Mouse (Mus musculus) mesoderm, embryonic 11.5 days (tissue): Measurements from ENCODE around the gene Krt35.

Source experiments
- DNase-seq: peaks from one replicate; pipeline ENCODE4 v3.0.0-alpha.2; 2012; ENCODE audit warnings: low read depth, low spot score

Krt35 gene

DNA sequence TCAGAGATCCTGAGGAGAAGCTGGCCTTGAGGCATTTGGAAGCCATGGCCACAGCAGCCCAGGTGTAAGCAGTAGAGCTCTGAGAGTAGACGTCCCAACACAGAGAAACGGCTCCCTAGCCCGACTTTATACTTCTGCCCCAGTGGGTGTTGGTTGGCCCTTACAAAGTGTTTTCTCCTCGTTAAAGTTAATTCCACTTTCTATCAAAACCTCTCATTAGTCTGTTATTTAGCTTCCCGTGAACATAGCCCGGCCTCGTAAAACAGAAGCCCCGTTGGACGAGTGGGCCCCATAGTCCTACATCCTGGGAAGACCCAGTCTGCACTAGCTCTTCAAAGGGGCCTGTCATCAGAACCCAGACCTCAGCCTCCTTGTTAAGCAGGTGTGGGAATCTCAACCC lies at the start of gene Krt35:
Gene Krt35 (minus strand): TSS at position 101 of the 400 bp plus-strand sequence.
- no peak for DNase-seq

DNA sequence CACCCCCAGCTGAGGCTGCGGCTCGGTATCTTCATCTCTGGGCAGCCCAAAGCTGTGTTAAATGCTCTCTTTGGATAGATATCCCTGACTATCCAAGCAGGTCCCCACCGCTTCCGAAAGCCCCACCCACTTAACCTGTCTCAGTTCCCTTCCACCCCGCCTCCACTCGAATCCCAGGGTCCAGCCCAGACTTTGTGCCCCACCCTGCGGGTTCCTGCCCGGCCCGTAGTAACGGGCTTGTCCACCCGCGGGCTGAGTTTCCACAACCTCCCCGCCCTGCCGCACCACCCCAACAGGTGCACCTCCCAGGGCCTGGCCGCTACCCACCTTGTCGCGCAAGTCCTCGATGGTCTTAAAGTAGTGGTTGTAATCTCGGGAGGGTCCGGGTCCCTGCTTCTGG lies 49.1 kb upstream of the Krt35 start:
- no peak for DNase-seq

DNA sequence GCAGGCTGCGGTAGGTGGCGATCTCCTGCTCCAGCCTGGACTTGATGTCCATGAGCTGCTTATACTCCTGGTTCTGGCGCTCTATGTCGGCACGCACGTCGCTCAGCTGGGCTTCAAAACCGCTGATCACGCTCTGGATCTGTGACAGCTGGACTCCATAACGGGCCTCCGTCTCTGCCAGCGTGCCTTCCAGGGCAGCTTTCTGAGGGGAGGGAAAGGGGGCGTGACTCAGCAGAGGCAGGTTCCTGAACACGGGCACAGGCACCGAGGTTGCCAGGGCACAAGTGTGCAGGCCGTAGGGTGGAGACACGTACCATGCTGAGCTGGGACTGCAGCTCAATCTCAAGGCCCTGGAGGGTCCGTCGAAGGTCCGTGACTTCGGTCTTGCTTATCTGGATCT lies 44.9 kb upstream of the Krt35 start:
- no peak for DNase-seq

DNA sequence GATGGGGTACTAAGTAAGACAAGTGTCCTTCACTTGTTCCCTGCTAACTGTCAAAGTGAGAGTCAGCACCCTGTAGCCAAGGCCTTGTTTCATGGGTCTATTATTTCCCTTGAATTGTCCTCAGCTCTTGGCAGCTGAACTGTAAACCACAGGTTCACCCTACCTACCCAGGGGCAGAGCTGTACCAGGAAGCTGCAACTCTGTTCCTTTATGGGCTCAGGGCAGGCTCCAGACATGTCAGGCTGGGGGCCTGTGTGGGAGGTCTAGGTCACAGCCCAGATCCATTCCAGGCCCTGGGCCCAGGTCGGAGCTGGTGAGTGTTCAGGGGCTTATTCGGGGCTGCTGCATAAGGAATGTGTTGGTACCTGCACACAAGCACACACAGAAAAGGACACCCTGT lies 43.4 kb upstream of the Krt35 start:
- DNase-seq = no peak

DNA sequence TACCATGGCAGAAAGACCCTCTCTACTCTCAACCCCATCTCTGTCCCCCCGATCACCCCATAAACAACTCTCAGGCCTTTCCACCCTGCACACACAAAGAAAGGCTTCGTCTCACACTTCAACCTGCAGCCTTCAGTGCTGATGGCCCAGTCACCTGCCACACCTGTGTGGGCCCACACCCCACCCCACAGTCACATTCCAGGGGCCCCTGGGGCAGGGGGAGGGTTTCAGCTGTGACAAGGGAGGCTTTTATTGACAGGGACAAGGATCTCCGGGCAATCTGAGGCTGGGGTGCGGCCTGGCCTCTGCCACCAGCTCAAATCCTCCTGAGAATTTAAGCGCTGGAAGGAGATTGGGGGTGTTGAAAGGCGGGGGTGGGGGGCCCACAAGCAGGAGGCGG lies 42.8 kb upstream of the Krt35 start:
- no peak for DNase-seq

DNA sequence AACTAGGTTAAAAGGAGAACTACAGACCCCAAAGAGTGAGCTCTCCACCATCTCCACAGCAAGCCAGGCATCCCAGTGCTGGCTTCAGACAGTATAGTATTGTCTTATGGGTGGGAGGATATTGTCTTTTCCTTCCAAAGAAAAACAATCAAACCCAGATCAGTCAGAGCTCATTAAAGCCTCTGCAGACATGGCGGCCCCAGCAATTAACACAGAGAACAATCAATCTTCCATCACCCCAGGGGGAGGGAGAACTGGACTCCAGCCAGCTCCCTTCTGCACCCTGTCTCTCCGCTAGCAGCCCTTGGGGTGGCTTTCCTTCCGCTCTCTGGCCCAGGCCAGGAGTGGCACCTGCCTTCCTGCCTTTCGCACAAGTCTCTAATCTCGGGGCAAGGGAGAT lies 41.7 kb upstream of the Krt35 start:
- no peak for DNase-seq

DNA sequence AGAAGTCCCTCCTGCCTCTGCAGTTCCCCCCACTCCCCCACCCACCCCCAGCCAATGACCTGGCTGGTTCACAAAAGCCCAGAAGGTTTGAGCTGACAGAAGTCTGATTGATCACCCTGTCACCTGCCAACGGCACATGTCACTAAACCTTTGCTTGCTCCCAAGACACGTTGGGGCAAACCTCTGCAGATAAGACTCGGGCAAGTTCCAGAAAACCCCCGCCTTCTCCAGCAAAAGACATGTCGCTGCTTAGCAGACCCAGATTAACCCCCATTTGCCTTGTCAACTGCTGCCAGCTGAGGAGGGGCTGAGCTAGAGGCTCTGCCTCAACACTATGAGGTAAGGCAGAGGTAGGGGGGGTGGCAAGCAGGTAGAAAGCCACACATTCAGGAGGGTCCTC lies 40.5 kb upstream of the Krt35 start:
- no peak for DNase-seq

DNA sequence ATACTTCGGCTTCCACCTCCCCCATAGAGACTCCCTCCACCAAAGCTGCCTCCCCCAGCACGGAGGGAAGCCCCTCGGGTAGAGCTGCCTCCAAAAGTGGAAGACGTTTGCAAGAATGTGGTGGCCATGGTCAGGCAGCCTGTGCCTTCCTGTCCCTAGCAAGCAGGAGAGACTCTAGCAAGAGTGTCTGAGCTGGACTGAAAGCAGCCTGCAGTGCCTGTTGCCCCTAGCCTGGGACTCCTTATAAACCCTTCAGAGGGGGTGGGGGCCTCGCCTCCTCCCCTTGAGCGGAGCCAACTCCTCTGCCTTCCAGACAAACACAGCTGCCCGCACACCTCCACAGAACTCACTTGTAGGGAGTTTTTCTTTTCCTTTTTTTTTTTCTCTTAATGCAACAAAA lies 39.7 kb upstream of the Krt35 start, which contains the start of gene Krt15:
Gene Krt15 (minus strand): TSS at position 198 of the 400 bp plus-strand sequence.
- DNase-seq = no peak

DNA sequence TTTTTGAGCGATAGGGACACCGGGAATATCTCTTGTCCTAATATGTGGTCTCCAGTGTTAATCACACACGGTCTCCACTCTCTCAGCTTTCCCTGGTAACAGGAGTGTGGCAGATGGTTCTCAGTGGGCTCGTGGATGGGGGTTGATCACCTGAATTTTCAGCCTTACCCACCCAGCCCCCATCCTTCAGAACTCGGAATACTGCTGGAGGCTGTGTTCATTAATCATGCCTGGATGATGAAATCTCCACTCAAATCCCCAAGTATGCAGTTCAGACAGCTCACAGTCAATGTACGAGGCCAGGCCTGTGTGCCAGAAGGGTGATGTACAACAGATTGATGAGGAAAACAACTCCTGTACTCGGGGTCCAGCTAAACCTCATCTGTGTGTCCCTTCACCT lies 28.9 kb upstream of the Krt35 start:
- DNase-seq = no peak

DNA sequence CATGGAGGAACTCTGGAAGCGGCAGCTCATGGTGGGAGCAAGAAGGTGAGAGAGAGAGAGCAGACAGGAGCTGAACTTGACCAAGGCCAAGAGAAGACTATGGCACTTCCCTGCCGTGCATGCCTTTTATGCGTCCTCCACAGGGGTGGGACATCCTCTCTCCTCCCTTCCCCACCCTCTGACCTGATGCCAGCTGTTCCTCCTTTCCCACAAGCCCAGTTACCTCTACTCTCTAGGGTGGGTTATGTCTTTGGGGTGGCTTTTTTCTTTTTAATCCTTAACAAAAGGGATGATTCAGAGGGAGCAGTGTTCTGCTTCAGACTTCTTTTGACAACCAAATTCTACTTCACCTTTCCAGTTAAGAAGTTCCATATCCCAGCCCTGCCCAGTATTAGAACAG lies 25.4 kb upstream of the Krt35 start, which contains the start of gene Krt13:
Gene Krt13 (minus strand): TSS at position 101 of the 400 bp plus-strand sequence.
- no peak for DNase-seq

DNA sequence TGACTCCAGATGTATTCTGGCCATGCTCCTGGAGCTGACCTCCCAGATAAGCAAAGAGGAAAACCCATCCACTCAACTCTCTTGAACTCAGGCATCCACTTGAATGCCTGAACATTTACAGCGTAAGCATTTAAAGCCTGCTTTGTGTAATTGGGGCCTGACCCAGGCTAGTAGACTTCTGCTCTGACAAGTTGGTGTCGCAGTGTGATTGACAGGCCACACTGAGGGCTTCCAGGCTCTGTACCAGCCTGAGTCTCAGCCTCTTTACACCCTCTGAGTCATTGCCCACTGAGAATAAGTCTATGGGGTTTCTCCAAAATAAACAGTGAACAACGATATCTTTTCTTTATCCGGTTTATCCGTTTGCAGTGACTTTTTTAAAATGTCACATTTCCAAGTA lies 24.3 kb upstream of the Krt35 start:
- DNase-seq = no peak

DNA sequence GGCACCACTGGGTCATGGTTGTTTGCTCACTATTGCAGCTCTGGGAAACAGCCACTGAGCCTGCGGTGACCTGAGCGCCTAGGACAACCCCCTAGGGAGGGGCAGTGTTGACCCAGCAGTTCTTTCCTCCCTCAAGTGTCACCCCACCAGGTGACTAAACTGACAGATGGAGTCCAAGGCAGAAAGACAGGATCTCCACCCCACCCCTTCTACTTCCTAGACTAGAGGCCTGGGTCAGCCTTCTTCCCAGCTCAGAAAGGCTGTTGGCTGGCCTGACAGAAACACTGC lies 17.6 kb upstream of the Krt35 start:
- no peak for DNase-seq

DNA sequence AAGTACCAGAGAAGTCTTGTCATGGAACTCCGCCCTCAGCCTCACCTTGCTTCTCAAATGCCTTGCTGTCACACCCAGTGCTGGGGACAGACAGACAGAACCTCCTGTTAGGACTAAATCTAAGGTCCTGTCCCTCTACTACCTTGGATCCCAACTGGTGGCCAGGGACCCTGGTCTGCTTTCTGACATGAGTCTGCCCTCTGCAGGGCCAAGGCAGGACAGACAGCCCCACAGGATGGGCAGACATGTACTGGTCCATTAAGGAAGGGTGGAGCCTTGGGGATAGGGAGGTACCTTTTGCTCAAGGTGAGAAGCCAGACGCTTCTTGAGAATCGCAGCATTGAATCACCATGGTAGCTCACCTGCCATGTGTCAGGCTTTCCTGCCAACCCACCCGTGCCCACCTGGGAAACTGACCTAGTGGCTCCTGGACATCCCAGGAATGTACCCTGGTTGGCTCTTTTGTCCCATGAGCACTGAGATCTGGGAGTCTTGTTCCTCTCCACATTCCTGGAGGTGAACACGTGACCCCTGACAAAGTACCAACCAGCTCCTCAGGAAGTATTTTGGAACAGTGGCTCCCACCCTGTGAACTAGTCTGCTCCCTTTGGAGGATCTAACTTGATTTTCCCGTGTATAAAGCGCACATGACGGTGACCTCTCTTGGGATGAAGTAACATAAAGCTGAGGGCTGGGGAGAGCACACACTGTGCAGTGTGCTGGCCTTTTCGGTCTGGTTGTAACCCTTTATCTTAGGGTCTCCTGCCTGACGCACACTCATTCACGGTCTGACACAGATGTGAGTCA lies 17.1 kb upstream of the Krt35 start:
- no peak for DNase-seq

DNA sequence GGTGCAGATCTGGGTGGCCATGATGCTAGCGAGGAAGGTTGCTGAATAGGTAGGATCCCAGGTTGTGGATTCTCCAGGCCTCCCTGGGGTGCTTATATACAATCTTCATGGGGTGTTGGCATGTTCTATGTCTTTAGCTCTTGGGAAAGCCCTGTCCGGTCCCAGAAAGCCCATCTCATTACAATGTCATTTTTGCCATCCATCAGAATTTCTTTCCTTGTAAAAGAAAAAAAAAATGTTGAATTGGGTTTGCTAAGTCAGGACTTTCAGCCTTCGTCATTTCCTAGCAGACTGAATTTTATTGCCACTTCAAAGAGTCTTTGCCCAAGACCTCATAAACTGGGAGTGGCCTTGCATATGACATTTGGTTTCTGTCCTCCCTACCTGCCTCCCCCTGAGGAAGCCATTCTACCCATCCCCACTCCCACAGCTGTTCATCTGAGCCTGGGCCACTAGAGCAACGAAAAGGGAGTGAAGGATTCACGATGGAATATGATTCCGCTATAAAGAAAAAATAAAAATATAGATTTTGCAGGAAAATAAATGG lies 9.6 kb upstream of the Krt35 start, which contains the start of gene Krt36:
Gene Krt36 (minus strand): TSS at position 51 of the 547 bp plus-strand sequence.
- DNase-seq = no peak

DNA sequence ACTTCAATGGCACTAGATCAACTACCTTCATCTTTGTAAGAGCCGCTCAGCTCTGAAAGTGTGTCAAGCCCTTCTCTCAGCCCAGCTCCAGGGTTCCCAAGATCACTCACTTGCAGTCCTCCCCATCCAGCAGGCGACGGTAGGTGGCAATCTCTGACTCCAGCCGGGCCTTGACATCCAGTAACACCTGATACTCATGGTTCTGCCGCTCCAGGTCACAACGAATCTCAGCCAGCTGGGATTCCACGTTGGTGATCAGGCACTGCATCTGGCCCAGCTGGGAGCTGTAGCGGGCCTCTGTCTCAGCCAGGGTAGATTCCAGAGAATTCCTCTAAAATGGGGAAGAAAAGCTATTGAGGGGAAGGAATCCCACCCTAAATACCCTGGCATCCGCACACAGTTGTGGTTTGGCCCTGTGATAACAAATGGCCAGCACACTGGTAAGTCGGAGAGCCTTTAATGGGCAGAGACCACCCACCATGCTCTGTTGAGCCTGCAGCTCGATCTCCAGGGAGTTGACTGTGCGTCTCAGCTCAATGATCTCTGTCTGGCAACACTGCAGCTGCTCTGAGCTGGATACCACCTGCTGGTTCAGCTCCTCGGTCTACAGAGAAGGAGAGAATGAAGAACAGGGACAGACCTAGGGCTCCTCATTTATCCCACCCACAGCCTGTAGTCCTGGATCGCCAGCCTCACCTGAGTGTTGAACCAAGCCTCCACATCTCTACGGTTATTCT lies 6.8 kb upstream of the Krt35 start:
- peak; percentile 33 for DNase-seq

DNA sequence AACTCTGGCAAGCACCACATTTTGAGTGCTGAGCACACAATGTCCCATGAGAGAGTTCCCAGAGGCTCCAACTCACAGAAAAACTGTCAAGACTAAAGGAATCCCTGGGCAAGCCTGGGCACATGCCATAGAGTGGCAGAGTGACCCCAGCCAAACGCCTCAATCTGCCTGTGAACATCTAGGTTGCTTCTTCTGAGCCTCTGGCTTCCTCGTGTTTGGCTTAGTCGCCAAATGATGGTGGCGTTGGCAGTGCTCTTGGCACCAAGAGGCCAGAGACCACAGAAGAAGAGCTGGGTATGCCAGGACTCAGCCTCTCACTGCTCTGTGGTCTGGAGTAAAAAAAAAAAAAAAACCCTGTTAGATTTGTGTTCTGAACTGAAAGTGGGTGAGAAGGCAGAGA lies 4.3 kb upstream of the Krt35 start:
- no peak for DNase-seq

DNA sequence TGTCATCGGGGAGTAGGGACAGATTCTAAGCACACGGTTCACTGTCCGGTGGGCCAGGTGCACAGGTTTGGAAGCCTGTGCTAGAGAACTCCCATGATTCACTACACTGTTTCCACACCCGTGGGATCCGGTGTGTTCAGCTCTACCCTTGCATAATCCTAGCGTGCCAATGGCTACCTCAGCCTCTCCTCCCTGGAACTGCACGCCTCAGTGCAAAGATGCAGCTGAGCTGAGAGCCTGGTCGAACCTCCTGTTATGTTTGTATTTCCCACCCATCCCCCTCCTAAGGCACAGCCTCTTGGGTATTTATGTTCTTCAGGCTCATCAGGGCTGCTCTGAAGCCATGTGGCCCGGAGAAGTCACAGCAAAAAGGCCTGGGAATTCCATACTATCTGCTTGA lies 1.8 kb upstream of the Krt35 start:
- peak; percentile 44 for DNase-seq

DNA sequence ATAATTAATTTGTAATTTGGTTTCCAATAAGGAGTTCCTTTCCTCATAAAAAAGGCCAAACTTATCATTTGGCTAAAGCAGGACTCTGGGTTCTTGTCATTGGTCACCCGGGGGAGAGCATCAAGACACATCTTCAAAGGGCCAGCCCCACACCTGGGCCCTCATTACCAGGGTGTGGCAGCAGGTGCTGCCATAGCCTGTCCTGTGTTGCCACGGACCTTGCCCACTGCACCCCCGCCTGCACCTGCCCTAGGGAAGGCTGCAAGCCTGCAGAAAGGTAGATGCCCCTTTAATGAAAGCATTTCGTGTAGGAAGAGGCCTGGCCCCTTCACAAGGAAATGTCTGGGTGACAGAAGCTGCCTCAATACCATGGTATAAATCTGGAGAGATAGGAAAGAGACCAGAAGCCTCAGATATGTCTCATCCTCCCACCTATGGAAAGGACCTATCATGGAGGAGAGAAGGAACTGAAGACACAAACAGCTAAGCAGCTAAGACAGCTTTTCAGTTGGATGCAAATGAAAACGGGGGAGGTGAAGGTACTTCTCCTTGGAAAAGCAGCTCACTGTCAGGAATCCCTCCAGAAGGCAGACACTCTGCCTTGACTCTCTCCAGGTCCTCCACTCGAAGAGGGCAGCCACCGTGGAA lies 7.5 kb downstream of the Krt35 start:
- no peak for DNase-seq

DNA sequence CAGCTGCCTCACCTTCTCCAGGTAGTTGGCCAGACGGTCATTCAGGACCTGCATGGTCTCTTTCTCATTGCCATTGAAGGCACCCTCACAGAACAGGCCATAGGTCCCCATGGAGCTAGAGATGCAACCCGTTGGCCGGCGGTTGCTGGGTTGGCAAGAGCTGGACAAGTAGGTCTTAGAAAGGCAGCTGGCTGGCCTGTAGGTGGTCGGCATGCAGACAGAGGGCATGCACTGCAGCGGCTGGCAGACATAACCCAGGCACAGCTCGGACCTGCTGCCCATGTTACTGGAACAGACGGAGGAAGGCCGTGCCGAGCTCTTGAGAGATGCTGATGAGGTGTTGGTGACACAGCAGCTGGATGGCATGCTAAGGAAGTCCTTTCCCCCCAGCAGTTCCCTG lies 8.2 kb downstream of the Krt35 start, which contains the start of gene Krt32:
Gene Krt32 (minus strand): TSS at position 366 of the 400 bp plus-strand sequence.
- no peak for DNase-seq

DNA sequence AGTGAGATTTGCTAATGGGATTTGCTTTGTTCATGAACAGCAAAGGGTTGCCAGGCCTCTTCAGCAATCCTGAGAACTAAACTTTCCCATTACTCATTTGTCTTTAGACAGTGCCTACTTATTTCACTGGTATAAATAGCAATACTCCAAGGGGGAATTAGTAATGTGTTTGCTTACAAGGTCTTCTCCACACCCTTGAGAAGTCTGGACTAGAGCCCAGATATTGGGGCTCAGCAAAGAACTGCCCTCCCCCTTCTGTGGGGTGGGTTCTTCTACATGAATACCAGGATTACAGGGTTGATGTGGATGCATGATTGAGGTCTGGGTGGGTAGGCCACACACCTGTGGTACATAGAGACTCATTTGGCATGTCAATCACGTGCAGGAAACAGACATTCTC lies 22.2 kb downstream of the Krt35 start:
- no peak for DNase-seq

DNA sequence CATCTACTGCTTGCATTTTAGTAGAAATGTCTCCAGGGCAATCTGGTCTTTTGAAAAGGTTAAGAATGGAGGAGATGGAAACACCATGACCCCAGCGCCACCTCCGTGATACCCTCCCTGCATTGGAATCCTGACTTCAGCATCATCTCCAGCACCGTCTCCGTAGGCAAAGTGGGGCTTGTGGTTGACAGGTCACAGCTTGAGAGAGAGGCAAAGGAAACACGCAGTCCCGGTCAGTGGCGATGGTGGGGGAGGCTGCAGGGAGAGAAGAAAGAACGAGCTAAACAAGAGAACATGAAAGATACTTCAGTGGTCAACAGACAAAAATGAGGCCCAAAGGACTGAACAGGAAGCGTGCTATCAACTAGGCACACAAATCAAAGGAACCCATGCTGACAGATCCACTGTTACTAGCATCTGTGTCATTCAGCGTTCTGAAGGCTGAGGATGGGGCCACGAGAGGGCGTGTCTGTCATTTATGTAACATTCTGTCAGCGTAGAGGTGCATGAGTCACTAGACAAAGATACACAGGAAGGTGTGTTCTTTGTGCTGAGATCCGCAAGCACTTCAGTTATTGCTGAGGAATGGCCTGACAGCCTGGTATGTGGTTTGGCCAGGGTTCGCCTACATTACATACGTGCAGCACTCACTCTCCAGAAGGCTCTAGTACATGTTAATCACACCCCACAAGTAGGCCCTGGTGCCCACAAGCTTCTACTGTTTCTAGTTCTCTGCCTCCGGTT lies 28.6 kb downstream of the Krt35 start:
- peak; percentile 14 for DNase-seq
